Mouse (Mus musculus) heart, embryonic 12.5 days (tissue): ENCODE measurements around the gene Cpne6. TPM values are rescaled to one million over a fixed set of nuclear protein-coding genes. Genes with fewer than 3 reads are reported as not detected.

ENCODE experiments used
- ATAC-seq: fragments of 200-750 bp; cut with Nextera tagmentation; 2 replicates; pipeline ENCODE4 v1.8.0; 2017; ENCODE audit warnings: moderate TSS enrichment, moderate library complexity; ENCODE audit not compliant: insufficient number of reproducible peaks, low FRiP score
- H3K27ac ChIP-seq: fragments of 300-500 bp; sonication (generic); 2 replicates; pipeline ENCODE4 v1.5.1; 2016; ENCODE audit warnings: mild to moderate bottlenecking, moderate library complexity; ENCODE audit not compliant: poor library complexity, severe bottlenecking
- H3K27me3 ChIP-seq: fragments of 300-500 bp; sonication (generic); replicated peaks from 2 replicates; pipeline ENCODE4 v1.6.1; 2016; ENCODE audit warnings: mild to moderate bottlenecking, moderate library complexity
- H3K36me3 ChIP-seq: fragments of 300-500 bp; sonication (generic); 2 replicates; pipeline ENCODE4 v1.6.1; 2016; ENCODE audit warnings: mild to moderate bottlenecking, moderate library complexity
- H3K4me1 ChIP-seq: fragments of 300-500 bp; sonication (generic); replicated peaks from 2 replicates; pipeline ENCODE4 v1.6.1; 2016; ENCODE audit warnings: mild to moderate bottlenecking
- H3K4me2 ChIP-seq: fragments of 300-500 bp; sonication (generic); 2 replicates; pipeline ENCODE4 v1.6.1; 2016; ENCODE audit warnings: mild to moderate bottlenecking, moderate library complexity
- H3K4me3 ChIP-seq: fragments of 300-500 bp; sonication (generic); 2 replicates; pipeline ENCODE4 v1.5.1; 2016; ENCODE audit warnings: mild to moderate bottlenecking
- H3K9ac ChIP-seq: fragments of 300-500 bp; sonication (generic); 2 replicates; pipeline ENCODE4 v1.6.1; 2016; ENCODE audit warnings: mild to moderate bottlenecking, moderate library complexity
- H3K9me3 ChIP-seq: fragments of 300-500 bp; sonication (generic); replicated peaks from 2 replicates; pipeline ENCODE4 v1.6.1; 2016; ENCODE audit warnings: mild to moderate bottlenecking, moderate library complexity
- WGBS: fragments of 180-500 bp; shearing (Covaris S2); methylation state at CpG from one replicate; pipeline ENCODE4 v1.1.7; 2016; 5-methylcytosine and 5-hydroxymethylcytosine counted together
- polyA plus RNA-seq: library from polyadenylated mRNA; unstranded; fragments of >200 nt; fragmentation: Nextera tagmentation; extraction: Ambion mirVana; gene quantifications from 2 replicates; pipeline ENCODE4 v1.2.1, GENCODE M21; 2016

Cpne6 gene
- polyA plus RNA-seq, 1 experiment from 2014 or later = 0.59 TPM

- no peaks in the 10 kb centered on the region for H3K9me3 ChIP-seq
- 29% methylated on average over 6 of the region's 6 CpGs for whole genome bisulfite sequencing
- H3K36me3 ChIP-seq = no peaks in the 10 kb centered on the region
- H3K27ac ChIP-seq = no peak overlapping the region
- 0 out of 2 replicates have a peak, but pooled peaks have one; percentile 34 for ATAC-seq
- peaks cover 16% of the 10 kb centered on the region for H3K4me1 ChIP-seq
- no peak overlapping the region for H3K4me3 ChIP-seq
- peak overlapping the region; percentile 55; the same call in 1 of the 2 replicates for H3K9ac ChIP-seq
- H3K4me2 ChIP-seq = no peak overlapping the region
- H3K27me3 ChIP-seq = peaks cover 23% of the 10 kb centered on the region
Measured at GRCm38 (mm10) chr14:55497449-55497821, 12.8 kb upstream of the Cpne6 start.

- WGBS = 80% methylated on average over 9 of the region's 9 CpGs
- no peak overlapping the region for H3K4me3 ChIP-seq
- no peak for ATAC-seq
- no peak overlapping the region for H3K27ac ChIP-seq
- H3K9me3 ChIP-seq = no peaks in the 10 kb centered on the region
- H3K36me3 ChIP-seq = no peaks in the 10 kb centered on the region
- H3K4me1 ChIP-seq = peaks cover 6% of the 10 kb centered on the region
- peaks cover 47% of the 10 kb centered on the region for H3K27me3 ChIP-seq
- no peak overlapping the region for H3K9ac ChIP-seq
- no peak overlapping the region for H3K4me2 ChIP-seq
Measured at GRCm38 (mm10) chr14:55505612-55506011, 4.6 kb upstream of the Cpne6 start.

GRCm38 (mm10) chr14:55507801-55508200 lies 2.4 kb upstream of the Cpne6 start:
- Histone ChIP-seq H3K27ac (no peak overlapping the region), H3K4me3 (no peak overlapping the region), H3K4me1 (peaks cover 15% of the 10 kb centered on the region), H3K27me3 (peaks cover 57% of the 10 kb centered on the region), H3K9ac (no peak overlapping the region), H3K4me2 (no peak overlapping the region), H3K9me3 (no peaks in the 10 kb centered on the region), H3K36me3 (no peaks in the 10 kb centered on the region)
- no peak for ATAC-seq
- 52% methylated on average over 7 of the region's 7 CpGs for WGBS

DNA sequence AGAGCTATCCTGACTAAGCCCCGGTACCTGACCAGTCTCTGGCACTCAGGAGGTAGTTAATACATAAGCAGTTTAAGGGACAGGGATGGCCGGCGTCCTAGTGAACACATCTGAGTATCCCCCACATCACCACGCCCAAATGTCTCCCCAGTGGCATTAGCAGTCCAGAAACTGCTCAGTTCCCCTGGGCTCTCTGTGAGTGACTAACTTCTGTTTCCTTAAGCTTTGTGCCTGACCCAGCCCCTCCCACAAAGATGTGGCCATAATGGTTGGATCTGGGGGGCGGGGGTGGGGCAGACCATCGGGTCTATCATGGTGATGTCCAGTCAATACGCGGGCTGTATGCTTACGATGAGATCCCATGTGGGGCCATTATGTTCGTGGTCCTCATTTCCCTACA lies 705 bp upstream of the Cpne6 start:
- Histone ChIP-seq H3K9ac (no peak overlapping the region), H3K9me3 (no peaks in the 10 kb centered on the region), H3K4me2 (no peak overlapping the region), H3K36me3 (no peaks in the 10 kb centered on the region), H3K27ac (no peak overlapping the region), H3K4me3 (no peak overlapping the region), H3K27me3 (peaks cover 59% of the 10 kb centered on the region), H3K4me1 (peaks cover 15% of the 10 kb centered on the region)
- 81% methylated on average over 10 of the region's 10 CpGs for WGBS
- ATAC-seq = no peak

DNA sequence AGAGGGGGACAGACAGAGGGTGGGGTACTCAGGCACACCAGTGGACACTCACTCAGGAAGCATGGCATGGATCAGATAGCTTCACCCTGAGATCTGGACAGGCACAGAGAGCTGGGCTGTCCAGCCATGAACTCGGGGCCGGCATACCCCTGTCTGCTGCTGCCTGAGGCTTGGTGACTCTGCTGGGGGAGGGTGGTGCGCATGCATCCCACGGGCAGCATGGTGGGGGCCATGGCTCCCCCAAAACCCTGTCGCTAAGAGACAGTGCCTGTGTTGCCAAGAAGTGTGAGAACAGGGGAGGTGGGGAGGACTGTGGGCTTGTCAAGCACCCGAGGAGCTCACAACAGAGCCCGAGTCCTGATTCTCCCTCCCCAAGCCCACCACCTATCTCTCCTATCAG lies 792 bp downstream of the Cpne6 start:
- Histone ChIP-seq H3K27ac (no peak overlapping the region), H3K4me3 (no peak overlapping the region), H3K36me3 (no peaks in the 10 kb centered on the region), H3K9ac (0 out of 2 replicates have a peak overlapping the region, but pooled peaks have one; percentile 32), H3K4me2 (peak overlapping the region; percentile 52), H3K9me3 (no peaks in the 10 kb centered on the region), H3K4me1 (peaks cover 15% of the 10 kb centered on the region), H3K27me3 (peaks cover 69% of the 10 kb centered on the region)
- no peak for ATAC-seq
- WGBS = 32% methylated on average over 7 of the region's 7 CpGs

DNA sequence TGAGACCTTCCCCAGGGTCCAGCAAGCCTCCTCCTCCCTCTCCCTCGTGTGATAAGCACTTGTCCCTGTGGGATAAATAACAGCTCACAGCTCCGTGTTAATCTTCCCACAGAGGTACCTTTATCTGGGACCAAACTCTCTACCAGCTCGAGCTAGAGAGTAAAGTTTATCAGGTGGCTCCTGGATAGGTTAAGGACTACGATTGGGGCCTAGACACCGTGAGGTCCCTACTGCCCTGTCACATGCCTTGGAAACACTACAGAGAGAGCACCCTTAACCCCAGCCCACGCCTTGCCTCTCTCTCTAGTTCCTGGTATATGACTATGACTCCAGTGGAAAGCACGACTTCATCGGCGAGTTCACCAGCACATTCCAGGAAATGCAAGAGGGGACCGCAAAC lies 3.7 kb downstream of the Cpne6 start:
- Histone ChIP-seq H3K4me3 (no peak overlapping the region), H3K9ac (no peak overlapping the region), H3K9me3 (no peaks in the 10 kb centered on the region), H3K4me1 (peaks cover 15% of the 10 kb centered on the region), H3K27me3 (peaks cover 81% of the 10 kb centered on the region), H3K27ac (no peak overlapping the region), H3K36me3 (no peaks in the 10 kb centered on the region), H3K4me2 (no peak overlapping the region)
- 32% methylated on average over 10 of the region's 10 CpGs for WGBS
- no peak for ATAC-seq

DNA sequence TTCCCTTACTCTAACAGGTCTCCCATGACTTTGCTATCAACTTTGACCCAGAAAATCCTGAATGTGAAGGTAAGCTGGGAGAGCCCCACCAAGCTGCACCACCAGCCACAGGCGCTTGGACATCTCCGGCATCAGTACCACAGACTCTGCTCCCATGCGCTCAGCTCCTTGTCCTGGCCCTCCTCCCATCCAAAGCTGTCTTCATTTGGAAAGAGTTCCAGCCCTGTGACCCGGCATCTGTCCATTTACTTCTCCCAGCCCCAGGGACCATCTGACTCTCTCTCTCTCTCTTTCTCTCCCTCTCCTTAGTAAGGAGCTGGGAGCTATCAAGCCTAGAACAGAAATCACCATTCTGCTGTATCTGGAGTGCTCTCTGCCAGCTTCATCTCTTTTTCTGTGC lies 5.6 kb downstream of the Cpne6 start:
- Histone ChIP-seq H3K36me3 (no peaks in the 10 kb centered on the region), H3K4me3 (no peak overlapping the region), H3K9me3 (no peaks in the 10 kb centered on the region), H3K4me2 (no peak overlapping the region), H3K4me1 (peaks cover 14% of the 10 kb centered on the region), H3K27ac (no peak overlapping the region), H3K9ac (no peak overlapping the region), H3K27me3 (peaks cover 83% of the 10 kb centered on the region)
- WGBS = 76% methylated on average over 4 of the region's 4 CpGs
- ATAC-seq = no peak

- no peak for ATAC-seq
- Histone ChIP-seq H3K27ac (no peak overlapping the region), H3K4me1 (peaks cover 11% of the 10 kb centered on the region), H3K9me3 (no peaks in the 10 kb centered on the region), H3K4me3 (no peak overlapping the region), H3K4me2 (no peak overlapping the region), H3K36me3 (no peaks in the 10 kb centered on the region), H3K9ac (no peak overlapping the region), H3K27me3 (peaks cover 87% of the 10 kb centered on the region)
- 65% methylated on average over 2 of the region's 2 CpGs for WGBS
Measured at GRCm38 (mm10) chr14:55518897-55519296, 8.7 kb downstream of the Cpne6 start.

- H3K27ac ChIP-seq = no peak overlapping the region
- WGBS = 51% methylated on average over 4 of the region's 4 CpGs
- no peak overlapping the region for H3K9ac ChIP-seq
- no peaks in the 10 kb centered on the region for H3K9me3 ChIP-seq
- ATAC-seq = no peak
- H3K27me3 ChIP-seq = peaks cover 94% of the 10 kb centered on the region
- no peaks in the 10 kb centered on the region for H3K36me3 ChIP-seq
- H3K4me2 ChIP-seq = no peak overlapping the region
- no peak overlapping the region for H3K4me3 ChIP-seq
- peaks cover 18% of the 10 kb centered on the region for H3K4me1 ChIP-seq
Measured at GRCm38 (mm10) chr14:55519604-55520003, 9.4 kb downstream of the Cpne6 start.

DNA sequence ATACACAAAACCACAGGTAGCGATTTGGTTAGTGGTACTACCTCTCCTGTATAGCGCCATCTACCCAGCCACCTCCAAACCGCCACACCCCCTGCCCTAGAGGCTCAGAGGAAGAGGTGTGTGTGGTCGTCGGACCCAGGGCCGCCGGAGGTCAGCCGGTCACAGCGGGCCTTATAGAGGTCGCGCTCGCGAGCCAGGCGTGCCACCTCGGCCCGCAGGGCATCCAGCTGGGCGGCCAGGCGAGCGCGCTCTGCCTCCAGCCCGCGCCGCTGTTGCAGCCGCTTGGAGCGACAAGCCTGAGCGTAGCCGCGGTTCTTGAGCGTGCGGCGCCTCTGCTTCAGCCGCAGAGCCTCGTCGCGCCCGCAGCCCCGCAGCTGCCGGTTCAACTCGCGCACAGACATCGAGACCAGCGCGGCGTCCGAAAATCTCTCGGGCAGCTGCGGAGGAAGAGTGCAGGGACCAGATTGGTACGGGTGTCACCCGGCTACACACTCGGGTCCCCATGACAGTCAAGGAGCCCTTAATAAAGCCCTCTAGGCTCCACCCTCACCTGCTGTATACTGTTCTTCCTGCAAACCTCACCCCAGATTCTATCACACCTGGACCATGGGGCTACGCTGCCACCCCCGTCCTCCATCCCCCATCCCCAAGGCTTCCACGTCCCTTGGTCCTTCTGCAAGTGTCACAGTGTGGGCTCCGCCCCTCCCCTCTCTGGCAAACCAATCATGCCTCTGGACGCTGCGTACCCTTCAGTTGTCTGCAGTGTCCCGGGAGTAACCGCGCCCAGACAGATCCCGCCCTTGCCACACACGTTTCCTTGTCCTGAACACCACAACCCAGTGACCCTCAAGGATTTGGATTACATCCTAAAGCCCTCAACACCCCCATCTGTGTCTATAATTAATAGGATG lies 10.5 kb downstream of the Cpne6 start:
- no peak for ATAC-seq
- Histone ChIP-seq H3K27me3 (peaks cover 91% of the 10 kb centered on the region), H3K27ac (no peak overlapping the region), H3K4me2 (peak overlapping the region; percentile 93), H3K9ac (peak overlapping the region; percentile 66), H3K4me3 (peak overlapping the region; percentile 53), H3K4me1 (peaks cover 24% of the 10 kb centered on the region), H3K9me3 (no peaks in the 10 kb centered on the region), H3K36me3 (no peaks in the 10 kb centered on the region)
- WGBS = under 1% methylated on average over 61 of the region's 61 CpGs

- Histone ChIP-seq H3K27ac (no peak overlapping the region), H3K4me2 (no peak overlapping the region), H3K27me3 (peaks cover 59% of the 10 kb centered on the region), H3K36me3 (no peaks in the 10 kb centered on the region), H3K9me3 (no peaks in the 10 kb centered on the region), H3K9ac (no peak overlapping the region), H3K4me1 (peaks cover 24% of the 10 kb centered on the region), H3K4me3 (no peak overlapping the region)
- ATAC-seq = no peak
- WGBS = 39% methylated on average over 4 of the region's 4 CpGs
Measured at GRCm38 (mm10) chr14:55524062-55524461, 13.8 kb downstream of the Cpne6 start.
